Mouse (Mus musculus) heart, postnatal 0 days (tissue): ENCODE measurements around the gene Efna4.

Experiments used
- CTCF ChIP-seq: IDR thresholded peaks from 2 replicates; pipeline ENCODE4 v1.5.1; 2016; ENCODE audit warnings: antibody characterized with exemption, control low read depth, low read depth
- EP300 ChIP-seq: IDR thresholded peaks from 2 replicates; pipeline ENCODE4 v1.6.1; 2016; ENCODE audit warnings: antibody characterized with exemption, low read depth

DNA sequence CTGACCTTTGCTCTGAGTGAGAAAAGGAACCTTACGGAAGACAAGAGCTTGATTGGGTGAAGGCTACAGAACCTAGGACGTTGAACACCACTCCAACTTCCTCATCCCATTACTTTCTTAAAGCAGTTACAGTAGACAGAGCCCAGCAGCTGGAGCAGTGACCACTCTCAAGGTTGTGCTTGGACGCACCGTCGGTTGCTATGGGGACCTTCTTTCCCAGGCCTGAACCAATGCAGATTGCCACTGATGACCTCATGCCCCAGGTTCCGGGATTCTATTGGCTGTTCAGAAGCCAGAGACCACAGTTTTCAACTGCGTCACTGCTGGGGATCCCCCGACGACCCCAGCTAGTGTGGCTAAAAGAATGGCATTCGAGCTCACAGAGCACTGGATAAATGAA, 6.9 kb downstream of the Efna4 start:
- TF ChIP-seq CTCF, result no peak
- TF ChIP-seq EP300, result no peak
